Mouse (Mus musculus) heart, embryonic 11.5 days (tissue): ENCODE data around the gene Tmem98. TPM values are rescaled to one million over a fixed set of nuclear protein-coding genes. Genes with fewer than 3 reads are reported as not detected.

ENCODE experiments used
- ATAC-seq: fragments of 200-750 bp; cut with Nextera tagmentation; replicated peaks from 2 replicates; pipeline ENCODE4 v1.8.0; 2017; ENCODE audit warnings: moderate library complexity; ENCODE audit not compliant: insufficient number of reproducible peaks, low FRiP score, low TSS enrichment
- H3K27ac ChIP-seq: fragments of 300-500 bp; sonication (generic); 2 replicates; pipeline ENCODE4 v1.5.1; 2014; ENCODE audit warnings: mild to moderate bottlenecking, low read depth, low read length
- H3K27me3 ChIP-seq: fragments of 300-500 bp; sonication (generic); 2 replicates; pipeline ENCODE4 v1.6.1; 2014; ENCODE audit warnings: mild to moderate bottlenecking, low read length, mixed read lengths; ENCODE audit not compliant: control insufficient read depth, insufficient read depth
- H3K36me3 ChIP-seq: fragments of 300-500 bp; sonication (generic); 2 replicates; pipeline ENCODE4 v1.6.1; 2014; ENCODE audit warnings: mild to moderate bottlenecking, low read length, moderate library complexity, mixed read lengths; ENCODE audit not compliant: control insufficient read depth, insufficient read depth
- H3K4me1 ChIP-seq: fragments of 300-500 bp; sonication (generic); 2 replicates; pipeline ENCODE4 v1.6.1; 2014; ENCODE audit warnings: low read length; ENCODE audit not compliant: control insufficient read depth, insufficient read depth
- H3K4me2 ChIP-seq: fragments of 300-500 bp; sonication (generic); 2 replicates; pipeline ENCODE4 v1.6.1; 2014; ENCODE audit warnings: mild to moderate bottlenecking, moderate library complexity
- H3K4me3 ChIP-seq: fragments of 300-500 bp; sonication (generic); 2 replicates; pipeline ENCODE4 v1.5.1; 2014; ENCODE audit warnings: low read depth, low read length
- H3K9ac ChIP-seq: fragments of 300-500 bp; sonication (generic); 2 replicates; pipeline ENCODE4 v1.6.1; 2014; ENCODE audit warnings: mild to moderate bottlenecking, low read depth, low read length, moderate library complexity
- H3K9me3 ChIP-seq: fragments of 300-500 bp; sonication (generic); replicated peaks from 2 replicates; pipeline ENCODE4 v1.6.1; 2016; ENCODE audit warnings: low read length; ENCODE audit not compliant: control insufficient read depth
- WGBS: fragments of 180-500 bp; shearing (Covaris S2); extraction: QIAGEN DNeasy Blood & Tissue Kit; methylation state at CpG from one replicate; pipeline ENCODE4 v1.1.7; 2014; ENCODE audit not compliant: insufficient replicate concordance; 5-methylcytosine and 5-hydroxymethylcytosine counted together
- polyA plus RNA-seq: library from polyadenylated mRNA; unstranded; fragments of >200 nt; fragmentation: Nextera tagmentation; extraction: Ambion mirVana; gene quantifications from 2 replicates; pipeline ENCODE4 v1.2.1, GENCODE M21; 2014

Tmem98 gene
- polyA plus RNA-seq, 1 experiment from 2014 or later: 116 TPM

DNA sequence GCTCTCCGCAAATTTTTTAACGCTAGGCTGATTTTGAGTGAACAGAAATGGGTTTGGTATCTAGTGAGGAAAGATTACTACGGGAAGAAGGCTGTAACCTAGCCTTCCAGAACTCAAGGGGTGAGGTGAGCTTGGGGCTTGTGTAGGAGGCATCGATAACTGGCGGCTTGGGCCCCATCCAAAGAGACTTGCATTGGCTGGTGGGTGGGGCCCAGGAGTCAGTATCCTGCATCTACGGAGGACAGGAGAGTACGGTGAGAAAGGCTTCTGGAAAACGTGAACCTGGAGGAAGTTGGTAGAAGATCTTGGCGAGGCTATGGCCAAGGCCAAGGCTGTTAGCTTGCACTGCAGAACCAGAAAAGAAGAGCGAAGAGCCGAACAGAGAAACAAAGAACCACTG is 44.5 kb downstream of the Tmem98 start:
- ATAC-seq: no peak
- Histone ChIP-seq H3K27ac (no peak overlapping the region), H3K4me1 (no peaks in the 10 kb centered on the region), H3K4me2 (no peak overlapping the region), H3K27me3 (no peaks in the 10 kb centered on the region; the same call in 1 of the 2 replicates), H3K36me3 (no peaks in the 10 kb centered on the region), H3K9me3 (no peaks in the 10 kb centered on the region), H3K9ac (no peak overlapping the region), H3K4me3 (no peak overlapping the region)
- WGBS: 81% methylated on average over 11 of the region's 11 CpGs

DNA sequence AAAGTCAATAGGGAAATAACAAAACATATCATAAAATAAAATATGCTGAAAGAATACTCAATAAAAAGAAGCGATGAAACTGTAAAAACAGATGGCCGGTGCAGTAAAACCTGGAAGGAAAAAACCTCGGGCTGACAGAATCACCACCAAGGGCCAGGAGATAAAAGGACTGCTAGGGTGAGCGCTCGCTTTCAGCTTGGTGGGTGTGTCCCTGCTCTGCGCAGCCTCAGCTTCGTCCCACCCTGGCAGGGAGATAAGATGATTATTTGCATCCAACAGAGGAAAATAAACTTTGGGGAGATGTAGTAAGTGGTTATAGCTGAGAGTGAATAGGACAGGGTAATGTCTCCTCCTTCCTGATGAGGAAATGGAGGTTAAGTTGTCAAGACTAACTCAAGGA is 44.9 kb downstream of the Tmem98 start:
- H3K4me1 ChIP-seq: no peaks in the 10 kb centered on the region
- no peak overlapping the region for H3K27ac ChIP-seq
- 14% methylated on average over 7 of the region's 7 CpGs for WGBS
- ATAC-seq: no peak
- H3K9ac ChIP-seq: no peak overlapping the region
- H3K9me3 ChIP-seq: no peaks in the 10 kb centered on the region
- no peaks in the 10 kb centered on the region; the same call in 1 of the 2 replicates for H3K27me3 ChIP-seq
- no peak overlapping the region for H3K4me2 ChIP-seq
- no peak overlapping the region for H3K4me3 ChIP-seq
- H3K36me3 ChIP-seq: no peaks in the 10 kb centered on the region

DNA sequence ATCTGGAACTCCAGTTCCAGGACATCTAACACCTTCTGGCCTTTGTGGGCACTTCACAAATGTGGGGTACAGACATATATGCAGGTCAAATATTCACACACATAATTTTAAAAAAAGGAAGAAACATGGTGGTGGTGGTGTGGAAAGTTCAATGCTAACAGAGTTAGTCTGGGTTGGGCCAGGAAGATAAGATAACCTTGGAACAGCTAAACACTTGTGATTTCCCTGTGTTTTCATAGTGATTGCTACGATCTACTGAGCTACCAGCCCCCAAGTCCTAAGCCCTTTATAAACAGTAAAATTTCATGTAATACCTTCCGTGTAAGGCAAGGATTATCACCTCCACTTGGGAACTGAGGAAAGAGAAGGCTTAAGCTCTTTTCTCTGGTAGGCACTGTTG is 46.9 kb downstream of the Tmem98 start:
- H3K9ac ChIP-seq: no peak overlapping the region
- 38% methylated on average over 2 of the region's 2 CpGs for WGBS
- H3K27me3 ChIP-seq: no peaks in the 10 kb centered on the region; the same call in 1 of the 2 replicates
- ATAC-seq: no peak
- no peak overlapping the region for H3K4me3 ChIP-seq
- no peak overlapping the region for H3K27ac ChIP-seq
- H3K4me2 ChIP-seq: no peak overlapping the region
- H3K4me1 ChIP-seq: no peaks in the 10 kb centered on the region
- H3K36me3 ChIP-seq: no peaks in the 10 kb centered on the region
- H3K9me3 ChIP-seq: no peaks in the 10 kb centered on the region

DNA sequence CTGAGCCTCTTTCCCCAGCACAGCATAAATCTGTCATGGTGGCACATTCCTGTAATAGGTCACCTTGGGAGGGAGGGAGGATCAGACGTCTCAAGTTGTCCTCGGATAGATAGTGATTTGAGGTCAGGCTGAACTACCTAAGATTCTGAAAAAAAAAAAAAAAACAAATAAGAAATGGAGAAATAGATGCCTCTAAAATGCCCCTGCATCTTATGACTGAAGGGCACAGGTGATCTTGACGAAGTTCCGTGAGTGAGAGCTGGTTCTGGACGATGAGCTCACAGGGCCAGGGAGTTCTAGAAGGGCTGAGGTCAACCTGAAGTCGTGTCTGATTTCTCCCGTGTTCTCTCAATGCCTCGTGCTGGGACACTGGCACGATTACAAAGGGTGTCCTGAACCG is 48.1 kb downstream of the Tmem98 start, which contains the start of gene Spaca3:
TSS of gene Spaca3 (plus strand) at position 301 of the 400 bp plus-strand sequence.
- no peak within 1 kb of the TSS for H3K4me2 ChIP-seq
- no peak for ATAC-seq
- no peaks in the 10 kb centered on the region for H3K9me3 ChIP-seq
- H3K36me3 ChIP-seq: no peaks in the 10 kb centered on the region
- H3K4me1 ChIP-seq: no peaks in the 10 kb centered on the region
- no peaks in the 10 kb centered on the region; the same call in 1 of the 2 replicates for H3K27me3 ChIP-seq
- no peak within 1 kb of the TSS for H3K9ac ChIP-seq
- WGBS: 70% methylated on average over 10 of the region's 10 CpGs
- H3K4me3 ChIP-seq: no peak within 1 kb of the TSS
- no peak within 1 kb of the TSS for H3K27ac ChIP-seq

DNA sequence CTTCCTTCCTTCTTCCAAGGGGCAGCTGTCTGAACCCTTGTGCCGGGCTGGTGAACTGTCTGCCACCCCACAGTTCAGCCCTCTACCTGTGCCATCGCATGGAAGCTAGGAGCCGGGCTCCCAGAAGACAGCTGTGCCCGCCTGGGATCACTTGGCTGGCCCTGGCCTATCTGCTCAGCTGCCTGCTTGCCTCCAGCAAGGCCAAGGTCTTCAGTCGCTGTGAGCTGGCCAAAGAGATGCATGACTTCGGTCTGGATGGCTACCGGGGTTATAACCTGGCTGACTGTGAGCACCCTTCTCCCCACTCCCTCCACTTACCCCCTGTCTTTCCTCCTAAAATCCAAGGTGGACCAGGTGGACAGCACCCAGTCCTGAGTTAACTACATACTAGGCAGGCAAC is 53.0 kb downstream of the Tmem98 start:
- H3K36me3 ChIP-seq: no peaks in the 10 kb centered on the region
- H3K4me1 ChIP-seq: no peaks in the 10 kb centered on the region
- no peak for ATAC-seq
- no peak overlapping the region for H3K4me2 ChIP-seq
- H3K27ac ChIP-seq: no peak overlapping the region
- no peaks in the 10 kb centered on the region for H3K27me3 ChIP-seq
- H3K9me3 ChIP-seq: no peaks in the 10 kb centered on the region
- no peak overlapping the region for H3K9ac ChIP-seq
- H3K4me3 ChIP-seq: no peak overlapping the region
- 81% methylated on average over 6 of the region's 7 CpGs for WGBS

DNA sequence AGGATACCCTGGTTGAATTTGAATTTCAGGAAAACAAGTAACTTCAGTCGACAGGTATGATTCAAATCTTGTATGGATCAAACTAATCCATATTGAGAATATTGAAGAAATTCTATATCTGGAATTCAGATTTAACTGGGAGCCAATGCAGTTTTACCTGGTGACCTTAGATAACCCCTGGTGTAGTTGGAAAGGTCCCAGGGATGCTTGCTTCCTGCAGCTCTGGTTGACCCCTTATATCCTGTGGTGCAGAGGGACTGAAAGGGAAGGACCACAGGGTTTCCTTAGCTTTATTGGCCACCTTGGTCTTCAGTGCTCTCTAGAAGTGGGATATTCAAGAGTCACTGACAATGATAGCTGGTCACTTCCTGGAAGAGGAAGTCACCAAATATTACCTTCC is 58.1 kb downstream of the Tmem98 start:
- Histone ChIP-seq H3K27ac (no peak overlapping the region), H3K36me3 (no peaks in the 10 kb centered on the region)
- 86% methylated on average over 1 of the region's 1 CpGs for WGBS

More for the DNA sequence above, 58.1 kb downstream of the Tmem98 start:
- Histone ChIP-seq H3K4me1 (peaks cover 4% of the 10 kb centered on the region), H3K4me3 (no peak overlapping the region), H3K9ac (no peak overlapping the region), H3K4me2 (no peak overlapping the region), H3K9me3 (no peaks in the 10 kb centered on the region), H3K27me3 (no peaks in the 10 kb centered on the region)
- ATAC-seq: no peak

Other genes starting within 250 kb of the Tmem98 start
- gene Myo1d, start 30.1 kb upstream of the Tmem98 start, polyA plus RNA-seq: 10.8 and 11.1 TPM in 2 replicates
- not detected in 2 replicates for gene Spaca3, start 48.2 kb downstream of the Tmem98 start, polyA plus RNA-seq